Mouse (Mus musculus) stomach, embryonic 16.5 days (tissue): ENCODE measurements at regions not wholly inside any gene's neighbourhood (a gene's known extent, or its start where the extent isn't known, plus 50 kb on each side); places are given as distances from the start of the nearest gene placed in this dataset.

Experiments used
- ATAC-seq: fragments of 200-750 bp; cut with Nextera tagmentation; 2 replicates; pipeline ENCODE4 v1.8.0; 2017; ENCODE audit warnings: moderate number of reproducible peaks, moderate TSS enrichment; ENCODE audit not compliant: insufficient read depth, low FRiP score
- H3K27ac ChIP-seq: fragments of 300-500 bp; sonication (generic); 2 replicates; pipeline ENCODE4 v1.5.1; 2014; ENCODE audit warnings: low read length
- H3K27me3 ChIP-seq: fragments of 300-500 bp; sonication (generic); 2 replicates; pipeline ENCODE4 v1.6.1; 2014; ENCODE audit warnings: low read length, control low read depth, mixed read lengths; ENCODE audit not compliant: control insufficient read depth, insufficient read depth
- H3K36me3 ChIP-seq: fragments of 300-500 bp; sonication (generic); 2 replicates; pipeline ENCODE4 v1.6.1; 2014; ENCODE audit warnings: low read length; ENCODE audit not compliant: control insufficient read depth, insufficient read depth
- H3K4me1 ChIP-seq: fragments of 300-500 bp; sonication (generic); 2 replicates; pipeline ENCODE4 v1.6.1; 2014; ENCODE audit warnings: low read length, control low read depth, mixed read lengths; ENCODE audit not compliant: control insufficient read depth, insufficient read depth
- H3K4me2 ChIP-seq: fragments of 300-500 bp; sonication (generic); 2 replicates; pipeline ENCODE4 v1.6.1; 2014; ENCODE audit warnings: low read depth, low read length, mixed read lengths
- H3K4me3 ChIP-seq: fragments of 300-500 bp; sonication (generic); replicated peaks from 2 replicates; pipeline ENCODE4 v1.5.1; 2014; ENCODE audit warnings: mild to moderate bottlenecking, low read length
- H3K9ac ChIP-seq: fragments of 300-500 bp; sonication (generic); 2 replicates; pipeline ENCODE4 v1.6.1; 2014; ENCODE audit warnings: low read length
- H3K9me3 ChIP-seq: fragments of 300-500 bp; sonication (generic); replicated peaks from 2 replicates; pipeline ENCODE4 v1.6.1; 2016; ENCODE audit warnings: low read length, control low read depth; ENCODE audit not compliant: control insufficient read depth
- WGBS: fragments of 180-500 bp; shearing (Covaris S2); extraction: QIAGEN DNeasy Blood & Tissue Kit; methylation state at CpG from one replicate; pipeline ENCODE4 v1.1.7; 2014; 5-methylcytosine and 5-hydroxymethylcytosine counted together

DNA sequence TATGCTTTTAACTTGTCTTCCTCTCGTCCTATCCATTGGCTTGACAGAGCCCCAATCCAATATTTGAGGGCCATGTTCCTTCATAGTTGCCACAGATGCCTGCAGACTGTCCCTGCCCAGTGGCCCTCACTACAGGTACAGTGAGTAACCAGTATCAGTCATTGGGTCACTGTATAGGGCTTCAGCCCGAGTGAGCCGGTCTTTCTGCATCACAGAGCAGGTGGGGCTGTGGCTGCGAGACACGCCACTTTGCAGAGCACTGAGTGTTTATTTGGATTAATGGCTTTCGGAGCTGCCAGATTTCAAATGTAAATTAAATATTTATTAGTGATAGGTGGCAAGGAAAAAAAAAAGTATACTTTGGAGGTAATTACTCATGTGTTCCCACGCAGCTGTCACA, 87.2 kb upstream of the Alk start:
- no peaks in the 10 kb centered on the region for H3K36me3 ChIP-seq
- no peak overlapping the region for H3K9ac ChIP-seq
- peak; percentile 79; the same call in 1 of the 2 replicates for ATAC-seq
- no peaks in the 10 kb centered on the region for H3K4me1 ChIP-seq
- H3K27ac ChIP-seq = no peak overlapping the region
- no peak overlapping the region for H3K4me2 ChIP-seq
- no peaks in the 10 kb centered on the region for H3K9me3 ChIP-seq
- WGBS = 35% methylated on average over 7 of the region's 7 CpGs
- H3K27me3 ChIP-seq = no peaks in the 10 kb centered on the region
- H3K4me3 ChIP-seq = no peak overlapping the region

DNA sequence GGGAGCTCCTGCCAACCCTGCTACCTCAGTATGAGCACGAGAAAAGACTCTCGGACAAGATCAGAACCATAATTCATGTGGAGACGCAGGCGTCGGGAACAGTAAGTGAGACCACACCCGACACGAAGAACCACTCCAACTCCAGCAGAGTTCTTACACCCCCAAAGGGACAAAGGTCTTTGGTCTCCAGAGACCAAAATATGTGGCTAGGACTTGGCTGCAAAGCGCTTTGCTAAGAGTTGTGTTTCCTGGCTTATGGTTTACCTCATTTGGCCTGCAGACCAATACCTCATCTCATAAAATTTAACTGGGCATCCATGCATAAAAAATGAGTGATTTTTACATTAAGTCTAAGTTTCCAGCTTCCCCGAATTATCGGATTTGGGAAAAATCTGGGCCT, 85.2 kb upstream of the Alk start:
- no peak overlapping the region for H3K27ac ChIP-seq
- H3K9me3 ChIP-seq = no peaks in the 10 kb centered on the region
- H3K9ac ChIP-seq = no peak overlapping the region
- no peaks in the 10 kb centered on the region for H3K4me1 ChIP-seq
- no peaks in the 10 kb centered on the region for H3K36me3 ChIP-seq
- no peak for ATAC-seq
- 84% methylated on average over 10 of the region's 10 CpGs for WGBS
- no peak overlapping the region for H3K4me2 ChIP-seq
- H3K4me3 ChIP-seq = no peak overlapping the region
- H3K27me3 ChIP-seq = no peaks in the 10 kb centered on the region

DNA sequence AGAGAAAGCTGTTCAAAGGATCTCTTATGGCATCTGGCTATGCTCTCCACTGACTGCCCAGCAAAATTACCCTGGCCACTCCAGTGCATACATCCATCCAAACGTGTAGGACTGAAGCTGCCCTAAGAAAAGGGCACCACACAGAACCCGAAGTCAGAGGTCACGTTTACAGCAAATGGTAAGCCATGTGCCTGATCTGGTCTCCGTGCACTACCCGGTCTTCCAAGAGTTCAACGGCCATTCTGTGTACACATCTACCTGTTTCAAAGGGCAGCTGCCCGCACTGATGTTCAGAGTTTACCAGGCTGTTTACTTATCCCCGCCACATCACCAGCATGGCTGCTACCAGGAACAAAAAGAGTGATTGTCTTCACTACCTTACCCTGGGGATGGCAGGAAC, 84.4 kb upstream of the Alk start:
- Histone ChIP-seq H3K27ac (no peak overlapping the region), H3K9ac (no peak overlapping the region), H3K4me2 (no peak overlapping the region), H3K4me3 (no peak overlapping the region), H3K9me3 (no peaks in the 10 kb centered on the region), H3K4me1 (no peaks in the 10 kb centered on the region), H3K27me3 (no peaks in the 10 kb centered on the region), H3K36me3 (no peaks in the 10 kb centered on the region)
- WGBS = 66% methylated on average over 8 of the region's 8 CpGs
- no peak for ATAC-seq

DNA sequence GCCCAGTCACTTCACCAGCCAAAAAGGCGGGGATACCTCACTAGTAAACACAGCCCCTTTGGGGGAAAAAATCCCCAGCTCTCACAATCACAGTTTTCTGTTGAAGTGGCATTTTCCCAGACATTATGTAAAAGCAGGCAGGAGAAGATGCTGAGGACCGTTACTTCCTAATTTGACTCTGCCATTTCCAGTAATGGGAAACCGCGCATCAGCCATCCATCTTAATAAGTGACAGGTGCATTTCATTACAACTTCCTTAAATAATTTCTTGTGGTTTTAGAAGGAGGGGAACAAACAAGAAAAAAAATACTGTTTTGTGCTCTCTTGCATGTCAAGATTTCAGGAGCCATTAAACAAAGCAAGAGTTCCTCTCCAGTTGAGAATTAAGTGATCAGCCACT, 70.2 kb upstream of the Alk start:
- no peaks in the 10 kb centered on the region for H3K9me3 ChIP-seq
- no peak overlapping the region for H3K27ac ChIP-seq
- no peak overlapping the region for H3K4me2 ChIP-seq
- H3K4me3 ChIP-seq = no peak overlapping the region
- H3K36me3 ChIP-seq = no peaks in the 10 kb centered on the region
- H3K4me1 ChIP-seq = no peaks in the 10 kb centered on the region
- H3K9ac ChIP-seq = no peak overlapping the region
- ATAC-seq = no peak
- 73% methylated on average over 4 of the region's 4 CpGs for WGBS
- H3K27me3 ChIP-seq = no peaks in the 10 kb centered on the region

DNA sequence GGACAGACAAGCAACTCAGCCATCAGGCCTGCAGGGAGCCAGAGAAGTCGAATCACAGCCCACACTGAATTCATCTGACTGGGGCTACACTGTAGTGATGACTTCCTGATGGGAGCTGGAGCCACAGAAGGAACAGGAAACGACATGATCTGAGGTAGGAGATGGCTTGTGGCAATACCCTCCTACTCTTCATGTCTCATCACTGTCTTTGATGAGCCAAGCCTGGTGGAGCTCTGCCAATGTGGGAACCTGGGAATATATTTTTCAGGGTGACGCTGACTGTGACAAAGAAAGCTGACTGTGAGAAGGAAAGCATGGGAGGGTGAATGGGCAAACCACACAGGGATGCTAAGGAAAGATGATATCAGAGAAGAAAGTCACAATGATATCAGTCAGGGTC, 67.6 kb upstream of the Alk start:
- 64% methylated on average over 3 of the region's 3 CpGs for WGBS
- Histone ChIP-seq H3K4me2 (no peak overlapping the region), H3K27me3 (no peaks in the 10 kb centered on the region), H3K36me3 (no peaks in the 10 kb centered on the region), H3K4me3 (no peak overlapping the region), H3K9me3 (no peaks in the 10 kb centered on the region), H3K9ac (no peak overlapping the region), H3K4me1 (no peaks in the 10 kb centered on the region), H3K27ac (no peak overlapping the region)
- ATAC-seq = no peak

DNA sequence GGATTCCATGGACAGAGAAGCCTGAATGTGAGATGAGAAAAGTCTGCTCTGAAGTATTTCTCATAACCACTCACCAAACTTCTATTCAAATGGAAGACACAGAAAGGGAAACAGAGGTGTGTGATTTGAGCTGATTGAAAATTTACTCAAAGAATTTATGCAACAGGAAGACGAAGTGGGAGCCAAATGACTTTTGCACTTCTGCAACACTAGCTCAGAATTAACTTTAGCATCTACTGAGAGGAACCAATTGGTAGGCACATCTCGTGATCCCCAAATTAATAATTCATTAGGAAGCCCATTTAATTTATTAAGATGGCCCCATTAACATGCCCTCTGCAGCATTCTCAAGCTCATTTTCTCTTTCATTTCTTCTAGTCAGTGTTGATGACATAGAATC, 62.5 kb upstream of the Alk start:
- no peak overlapping the region for H3K9ac ChIP-seq
- H3K27me3 ChIP-seq = no peaks in the 10 kb centered on the region
- H3K27ac ChIP-seq = no peak overlapping the region
- no peak for ATAC-seq
- H3K4me2 ChIP-seq = no peak overlapping the region
- no peak overlapping the region for H3K4me3 ChIP-seq
- no peaks in the 10 kb centered on the region for H3K4me1 ChIP-seq
- no peaks in the 10 kb centered on the region for H3K36me3 ChIP-seq
- no peaks in the 10 kb centered on the region for H3K9me3 ChIP-seq
- WGBS = 72% methylated on average over 2 of the region's 2 CpGs

DNA sequence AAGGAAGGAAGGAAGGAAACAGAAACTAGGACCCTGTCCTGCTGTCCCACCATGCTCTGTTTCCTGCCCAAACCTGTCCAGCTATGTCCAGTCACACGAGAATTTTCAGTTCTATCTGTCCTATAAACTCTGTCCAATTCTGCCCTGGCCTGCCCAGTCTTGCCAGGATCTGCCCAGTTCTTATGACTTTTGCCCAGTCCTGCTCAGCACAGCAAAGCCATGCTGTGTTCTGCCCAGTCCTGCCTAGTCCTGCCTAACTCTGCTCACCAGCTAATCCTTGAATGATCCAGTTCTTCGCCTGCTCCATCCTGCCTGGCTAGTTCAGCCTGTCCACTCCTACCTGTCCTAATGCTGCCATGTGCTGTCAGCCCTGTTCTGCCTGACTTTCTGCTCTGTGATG, 57.3 kb upstream of the Alk start:
- Histone ChIP-seq H3K4me1 (no peaks in the 10 kb centered on the region), H3K4me3 (no peak overlapping the region), H3K9me3 (no peaks in the 10 kb centered on the region), H3K4me2 (no peak overlapping the region), H3K9ac (no peak overlapping the region), H3K36me3 (no peaks in the 10 kb centered on the region), H3K27me3 (no peaks in the 10 kb centered on the region), H3K27ac (no peak overlapping the region)
- no peak for ATAC-seq
- 62% methylated on average over 2 of the region's 2 CpGs for WGBS

DNA sequence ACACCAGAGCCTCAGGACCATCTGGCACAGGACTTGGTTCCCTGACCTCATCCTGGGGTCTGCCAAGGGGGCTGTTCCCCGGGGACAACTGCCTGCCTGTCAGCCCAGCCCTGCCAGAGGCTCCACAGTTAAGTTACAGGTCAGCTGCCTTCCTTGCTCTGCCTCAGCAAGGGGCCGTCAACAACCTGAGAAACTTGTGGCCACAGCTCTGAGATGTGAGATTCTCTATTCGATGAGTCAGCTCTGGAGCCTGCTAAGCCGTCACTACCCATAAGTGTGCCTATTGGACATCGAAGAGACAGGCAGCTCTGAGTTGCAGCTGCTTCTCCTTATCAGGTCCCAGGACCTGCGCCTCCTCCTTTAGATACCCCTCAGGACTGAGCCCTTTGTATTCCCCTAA, 54.3 kb upstream of the Alk start:
- ATAC-seq = no peak
- Histone ChIP-seq H3K36me3 (no peaks in the 10 kb centered on the region), H3K4me1 (no peaks in the 10 kb centered on the region), H3K4me2 (no peak overlapping the region), H3K27ac (no peak overlapping the region), H3K9ac (no peak overlapping the region), H3K27me3 (no peaks in the 10 kb centered on the region), H3K9me3 (no peaks in the 10 kb centered on the region), H3K4me3 (no peak overlapping the region)
- WGBS = 55% methylated on average over 6 of the region's 6 CpGs

DNA sequence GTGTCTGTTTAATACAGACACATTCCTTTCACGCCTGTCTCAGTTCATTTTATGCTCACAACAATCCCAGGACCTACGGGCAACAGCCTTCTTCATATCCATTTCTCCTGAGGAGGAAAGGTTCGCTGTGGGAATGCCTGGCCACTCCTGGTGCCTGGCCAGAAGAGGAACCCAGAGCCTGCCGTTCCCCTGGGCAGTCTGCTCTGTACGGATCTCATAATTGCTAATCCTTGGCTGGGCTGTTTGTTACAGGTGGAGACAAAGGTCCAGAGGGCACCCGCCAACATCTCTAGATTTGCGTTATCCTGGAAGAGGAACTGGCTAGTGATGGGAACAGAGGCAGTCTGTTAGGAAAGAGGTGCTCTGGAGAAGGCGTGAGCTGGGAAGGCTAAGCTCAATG, 53.4 kb upstream of the Alk start:
- ATAC-seq = no peak
- 67% methylated on average over 8 of the region's 8 CpGs for WGBS
- no peak overlapping the region for H3K4me3 ChIP-seq
- no peak overlapping the region for H3K27ac ChIP-seq
- H3K9ac ChIP-seq = no peak overlapping the region
- no peaks in the 10 kb centered on the region for H3K27me3 ChIP-seq
- no peaks in the 10 kb centered on the region for H3K9me3 ChIP-seq
- no peak overlapping the region for H3K4me2 ChIP-seq
- no peaks in the 10 kb centered on the region for H3K36me3 ChIP-seq
- H3K4me1 ChIP-seq = no peaks in the 10 kb centered on the region
